Mouse (Mus musculus) gastrocnemius, postnatal 36 days (tissue): ENCODE measurements at regions not wholly inside any gene's neighbourhood (a gene's known extent, or its start where the extent isn't known, plus 50 kb on each side); places are given as distances from the start of the nearest gene placed in this dataset.

Experiments used
- DNase-seq, 2 experiments: peaks; one replicate each; pipeline ENCODE4 v3.0.0; 2022
- intact Hi-C: fragments of 180-260 bp; cut with DNase I; formaldehyde crosslinking; loops from one replicate; pipeline ENCODE4 v1.15.1; 2025

GRCm38 (mm10) chr9:50395543-50395942 is 50.8 kb upstream of the Rpl10-ps3 start:
- intact Hi-C loops, result no loop called here

GRCm38 (mm10) chr9:50396051-50396450 is 51.3 kb upstream of the Rpl10-ps3 start:
- intact Hi-C loops, result no loop called here
- DNase-seq, result no peak

More at GRCm38 (mm10) chr9:50395543-50395942, 50.8 kb upstream of the Rpl10-ps3 start:
- DNase-seq, result no peak

- DNase-seq, result no peak
- intact Hi-C loops, result no loop called here
These were observed 63.6 kb upstream of the Rpl10-ps3 start for GRCm38 (mm10) chr9:50408396-50408795.

GRCm38 (mm10) chr9:50408845-50409244 is 64.1 kb upstream of the Rpl10-ps3 start:
- DNase-seq, result no peak
- intact Hi-C loops, result no loop called here

GRCm38 (mm10) chr9:50412986-50413385 is 68.2 kb upstream of the Rpl10-ps3 start:
- no peak for DNase-seq
- intact Hi-C loops, result no loop called here

GRCm38 (mm10) chr9:50413514-50414335 is 69.0 kb upstream of the Rpl10-ps3 start:
- intact Hi-C loops, result no loop called here
- DNase-seq, result no peak

GRCm38 (mm10) chr9:50414796-50415340 is 70.1 kb upstream of the Rpl10-ps3 start:
- intact Hi-C loops, result no loop called here
- DNase-seq, result no peak

- no peak for DNase-seq
- intact Hi-C loops, result no loop called here
These were observed 71.9 kb upstream of the Rpl10-ps3 start for GRCm38 (mm10) chr9:50416677-50417076.

GRCm38 (mm10) chr9:50421061-50421460 is 73.3 kb upstream of the Plet1 start:
- intact Hi-C loops, result no loop called here
- no peak for DNase-seq

GRCm38 (mm10) chr9:50421572-50422285 is 72.6 kb upstream of the Plet1 start:
- intact Hi-C loops, result no loop called here

GRCm38 (mm10) chr9:50425866-50426495 is 68.3 kb upstream of the Plet1 start:
- intact Hi-C loops, result no loop called here
- DNase-seq, result no peak

More at GRCm38 (mm10) chr9:50421572-50422285, 72.6 kb upstream of the Plet1 start:
- no peak for DNase-seq

- DNase-seq, result no peak
- intact Hi-C loops, result loop anchor here (10.0 kb wide), 1 partner anchor 255 kb away; no protein-coding TSS in a partner anchor
These were observed 64.2 kb upstream of the Plet1 start for GRCm38 (mm10) chr9:50430147-50430546.

- intact Hi-C loops, result loop anchor here (10.0 kb wide), 1 partner anchor 259 kb away; no protein-coding TSS in a partner anchor
- DNase-seq, result no peak
These were observed 60.8 kb upstream of the Plet1 start for GRCm38 (mm10) chr9:50433525-50433924.

- intact Hi-C loops, result loop anchor here (10.0 kb wide), 1 partner anchor 259 kb away; no protein-coding TSS in a partner anchor
- no peak for DNase-seq
These were observed 60.3 kb upstream of the Plet1 start for GRCm38 (mm10) chr9:50433978-50434377.

- peak; percentile 42 to 63 for DNase-seq
- intact Hi-C loops, result loop anchor here (2.0 to 10.0 kb wide), 4 partner anchors 105 to 941 kb away; no protein-coding TSS in a partner anchor
These were observed 56.2 kb upstream of the Plet1 start for GRCm38 (mm10) chr9:50437830-50438722.

GRCm38 (mm10) chr9:50438738-50439137 is 55.6 kb upstream of the Plet1 start:
- no peak for DNase-seq
- intact Hi-C loops, result loop anchor here (2.0 to 10.0 kb wide), 4 partner anchors 106 to 941 kb away; no protein-coding TSS in a partner anchor

GRCm38 (mm10) chr9:50440222-50440621 is 54.1 kb upstream of the Plet1 start:
- intact Hi-C loops, result loop anchor here (5.0 to 10.0 kb wide), 2 partner anchors 92 to 295 kb away; partner anchors contain the start of gene Dixdc1
- no peak for DNase-seq

- intact Hi-C loops, result loop anchor here (5.0 to 10.0 kb wide), 2 partner anchors 92 to 294 kb away; partner anchors contain the start of gene Dixdc1
- peak in 1 of 2 experiments; percentile 27 for DNase-seq
These were observed 53.6 kb upstream of the Plet1 start for GRCm38 (mm10) chr9:50440689-50441088.
